Mouse (Mus musculus) cortical plate, adult 2 months (tissue): ENCODE measurements around the gene Pdia3.
"Not testable (repeated sequence)": the region's sequence is repeated elsewhere in the genome, so short reads cannot be mapped to it uniquely, and the experiment has no call there.

Source experiments
- CTCF ChIP-seq: fragments of 200-500 bp; IDR thresholded peaks from 2 replicates; pipeline ENCODE4 v1.5.1; 2011; ENCODE audit warnings: mild to moderate bottlenecking, control low read depth, low read length; ENCODE audit not compliant: insufficient read depth; ENCODE audit errors: extremely low read depth
- POLR2A ChIP-seq: fragments of 200-500 bp; IDR thresholded peaks from 2 replicates; pipeline ENCODE4 v1.6.1; 2011; ENCODE audit warnings: mild to moderate bottlenecking, low read length, control low read depth; ENCODE audit not compliant: insufficient read depth; ENCODE audit errors: extremely low read depth

- TF ChIP-seq CTCF, POLR2A: not testable (repeated sequence)
These were observed 70.8 kb downstream of the Pdia3 start for GRCm38 (mm10) chr2:121484403-121484802.
